In genomic region chr11:97977797-97978196, GRCm38 (mm10) we compare ENCODE assay signal across 1 mouse cellular context.
TF ChIP-seq lines count a peak whose summit lies in the region.

No protein-coding gene starts in this region.

TF ChIP-seq in CH12.LX, 34 proteins besides CTCF, POLR2A, EP300 and RAD21 (continued from another document):
- no peak for TF ChIP-seq NELFE (IDR thresholded peaks at IDR 0.05; ENCODE audit: low read depth, low read length)
- TF ChIP-seq KAT2A (IDR thresholded peaks at IDR 0.05; ENCODE audit: insufficient replicate concordance, low read length): no peak
- peak; percentile 69; the same call in 1 of the 2 replicates for TF ChIP-seq MEF2A (IDR thresholded peaks at IDR 0.05; ENCODE audit: borderline replicate concordance, low read depth, low read length)
- TF ChIP-seq POLR2AphosphoS2 (IDR thresholded peaks at IDR 0.05; ENCODE audit: low read depth, low read length): no peak
- TF ChIP-seq ZNF384 (IDR thresholded peaks at IDR 0.05; ENCODE audit: low read depth, low read length): no peak
- TF ChIP-seq NRF1 (IDR thresholded peaks at IDR 0.05; ENCODE audit: low read depth, low read length): no peak
- no peak for TF ChIP-seq PAX5 (IDR thresholded peaks at IDR 0.05; ENCODE audit: low read length)
- TF ChIP-seq MAZ (IDR thresholded peaks at IDR 0.05; ENCODE audit: low read depth, low read length): peak; percentile 37; the same call in 1 of the 2 replicates
- TF ChIP-seq BHLHE40 (IDR thresholded peaks at IDR 0.05; ENCODE audit: low read depth, low read length): peak; percentile 81
- no peak; the same call in 1 of the 2 replicates for TF ChIP-seq MAX (IDR thresholded peaks at IDR 0.05; ENCODE audit: low read length)
- no peak for TF ChIP-seq GABPA (IDR thresholded peaks at IDR 0.05; ENCODE audit: insufficient replicate concordance, low read depth, low read length)
- no peak for TF ChIP-seq ZMIZ1 (IDR thresholded peaks at IDR 0.05; ENCODE audit: low read depth, low read length)
- TF ChIP-seq CHD2 (IDR thresholded peaks at IDR 0.05; ENCODE audit: low read length): peak; percentile 44; the same call in 1 of the 2 replicates
- TF ChIP-seq CHD1 (IDR thresholded peaks at IDR 0.05; ENCODE audit: low read depth, low read length): no peak
- TF ChIP-seq ZC3H11A (IDR thresholded peaks at IDR 0.05; ENCODE audit: low read depth, low read length): no peak
- 0 out of 2 replicates have a peak, but pooled peaks have one; percentile 57 for TF ChIP-seq RCOR1 (conservative IDR thresholded peaks at IDR 0.05; ENCODE audit: low read depth, low read length)
- no peak for TF ChIP-seq SMC3 (IDR thresholded peaks at IDR 0.05; ENCODE audit: low read depth, low read length)
- TF ChIP-seq ZKSCAN1 (IDR thresholded peaks at IDR 0.05; ENCODE audit: borderline replicate concordance, low read depth, low read length): no peak
- TF ChIP-seq UBTF (IDR thresholded peaks at IDR 0.05; ENCODE audit: low read depth, low read length): no peak
- TF ChIP-seq MAFK (IDR thresholded peaks at IDR 0.05; ENCODE audit: insufficient replicate concordance, low read length): peak; percentile 47; the same call in 1 of the 2 replicates
- peak; percentile 75 for TF ChIP-seq IRF4 (IDR thresholded peaks at IDR 0.05; ENCODE audit: low read depth, low read length)
- no peak for TF ChIP-seq TBP (conservative IDR thresholded peaks at IDR 0.05; ENCODE audit: low read depth, low read length)
